Mouse (Mus musculus) cerebellum, postnatal 14 days (tissue): ENCODE data around the gene Fam168a.

Source experiments
- DNase-seq, 2 experiments: peaks; one replicate each; pipeline ENCODE4 v3.0.0; 2021; ENCODE audit warnings: mixed read lengths in 2 of 2

Fam168a gene

DNA sequence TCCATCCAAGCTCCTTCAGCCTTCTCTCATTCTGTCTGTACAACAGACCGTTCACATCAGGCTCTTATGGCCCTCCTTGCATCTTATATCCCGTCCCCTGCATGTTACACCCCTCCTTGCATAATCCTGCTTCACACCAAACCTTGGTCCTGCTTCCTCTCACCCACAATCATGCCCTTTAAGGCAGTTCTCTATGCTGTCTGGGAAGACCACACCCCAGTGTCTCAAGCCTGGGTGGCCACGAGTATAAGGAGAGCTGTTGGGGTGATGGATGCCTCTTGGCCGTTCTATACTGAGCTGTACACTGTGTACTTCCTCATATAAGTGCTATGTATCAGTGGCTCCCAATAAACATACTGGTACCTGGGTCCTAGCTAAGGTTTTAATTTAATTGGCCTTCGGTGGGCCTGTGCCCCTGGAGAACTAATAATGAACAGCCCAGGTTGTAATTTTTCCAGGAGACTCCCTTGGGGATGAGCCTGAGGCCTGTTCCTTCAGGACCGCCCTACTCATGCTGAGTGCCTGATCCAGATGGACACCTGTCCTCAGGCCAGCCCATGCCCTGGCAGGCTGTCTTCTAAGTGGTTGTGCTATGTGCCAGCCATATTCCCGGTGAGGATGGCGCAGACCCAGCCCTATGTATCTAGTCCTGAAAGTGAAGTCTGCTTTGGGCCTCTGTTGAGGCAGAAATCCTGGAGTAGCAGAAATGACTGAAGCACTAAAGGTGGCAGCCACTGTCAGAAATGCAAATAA lies 163.6 kb downstream of the Fam168a start:
- DNase-seq, result peak; percentile 42 to 44

DNA sequence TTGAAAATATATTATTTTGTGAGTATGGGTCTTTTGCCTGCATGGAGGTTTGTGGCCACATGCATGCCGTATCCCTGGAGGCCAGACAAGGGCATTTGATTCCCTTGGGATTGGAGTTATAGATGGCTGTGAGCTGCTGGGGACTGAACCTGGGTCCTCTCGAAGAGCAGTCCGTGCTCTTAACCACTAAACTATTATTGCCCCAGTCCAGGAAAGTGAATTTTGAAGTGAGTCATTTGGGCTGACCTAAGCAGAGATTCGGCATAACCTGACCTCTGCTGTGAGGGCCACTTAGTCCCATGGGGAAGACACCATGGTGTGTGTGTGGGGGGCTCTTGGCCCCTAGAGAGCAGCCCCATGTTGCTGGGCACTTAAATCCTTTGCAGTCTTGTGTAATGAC lies 164.9 kb downstream of the Fam168a start:
- no peak for DNase-seq

GRCm38 (mm10) chr7:100871892-100872291 lies 165.5 kb downstream of the Fam168a start:
- DNase-seq, result no peak

GRCm38 (mm10) chr7:100873197-100873596 lies 166.8 kb downstream of the Fam168a start:
- no peak for DNase-seq

GRCm38 (mm10) chr7:100875822-100876221 lies 169.4 kb downstream of the Fam168a start:
- no peak for DNase-seq

- no peak for DNase-seq
These were observed 169.9 kb downstream of the Fam168a start for GRCm38 (mm10) chr7:100876293-100876692.

DNA sequence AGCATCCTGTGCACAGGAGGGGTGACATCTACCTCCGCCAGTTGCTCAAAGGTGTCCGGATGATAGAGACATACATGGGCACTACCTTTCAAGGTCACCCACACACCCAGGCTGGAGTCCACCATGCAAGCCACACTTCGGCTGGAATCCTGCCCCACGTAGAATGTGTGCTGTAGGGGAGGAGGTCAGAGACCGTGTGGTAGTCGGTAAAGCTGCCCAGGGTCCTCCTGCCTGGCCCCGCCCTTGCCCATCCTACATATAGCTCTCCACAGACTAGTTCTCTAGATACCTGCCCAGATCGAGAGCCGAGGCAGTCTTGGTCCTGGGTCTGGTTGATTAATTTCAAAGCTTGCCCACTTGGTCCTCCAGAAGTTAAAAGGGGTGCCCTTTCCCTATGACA lies 170.3 kb downstream of the Fam168a start:
- no peak for DNase-seq

GRCm38 (mm10) chr7:100879595-100879994 lies 173.2 kb downstream of the Fam168a start:
- peak in 1 of 2 experiments; percentile 78 for DNase-seq

DNA sequence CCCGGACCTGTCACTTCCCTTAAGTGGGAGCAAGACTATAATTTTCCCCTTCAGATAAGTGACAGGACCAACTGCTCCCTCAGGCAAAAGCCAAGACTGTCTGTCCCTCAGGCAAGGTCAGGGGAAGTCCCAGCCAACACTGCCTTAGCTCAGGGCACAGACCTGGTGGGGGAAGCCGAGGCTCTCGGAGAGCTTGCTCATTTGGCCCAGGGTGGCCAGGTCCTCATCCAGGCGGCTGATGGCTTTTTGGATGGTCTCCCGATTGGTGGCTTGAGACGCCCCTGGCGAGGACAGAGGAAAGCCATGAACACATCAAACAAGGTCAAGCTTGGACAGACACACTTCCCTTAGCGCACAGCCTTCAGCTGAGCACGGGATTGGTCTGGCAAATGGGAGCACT lies 175.1 kb downstream of the Fam168a start:
- DNase-seq, result no peak

- no peak for DNase-seq
These were observed 175.5 kb downstream of the Fam168a start for GRCm38 (mm10) chr7:100881950-100882349.

DNA sequence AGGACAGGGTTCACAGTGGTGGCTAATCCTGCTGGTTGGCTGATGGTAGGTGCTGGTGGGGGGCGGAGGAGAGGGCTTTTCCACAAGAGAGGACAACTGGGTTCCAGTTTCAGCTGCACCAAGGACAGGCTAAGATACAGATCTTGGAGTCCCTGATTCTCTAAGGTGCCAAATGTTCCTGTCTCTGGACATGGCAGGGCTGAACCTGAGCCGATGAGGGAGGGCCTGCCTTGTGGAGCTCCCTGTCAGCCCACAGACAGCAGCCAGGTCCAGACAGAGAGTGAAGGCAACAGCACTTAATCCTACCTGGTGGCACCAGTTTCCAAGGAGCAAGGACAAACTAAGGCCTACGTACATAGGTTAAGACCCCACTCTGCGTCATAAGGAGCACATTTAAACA lies 178.0 kb downstream of the Fam168a start:
- no peak for DNase-seq

DNA sequence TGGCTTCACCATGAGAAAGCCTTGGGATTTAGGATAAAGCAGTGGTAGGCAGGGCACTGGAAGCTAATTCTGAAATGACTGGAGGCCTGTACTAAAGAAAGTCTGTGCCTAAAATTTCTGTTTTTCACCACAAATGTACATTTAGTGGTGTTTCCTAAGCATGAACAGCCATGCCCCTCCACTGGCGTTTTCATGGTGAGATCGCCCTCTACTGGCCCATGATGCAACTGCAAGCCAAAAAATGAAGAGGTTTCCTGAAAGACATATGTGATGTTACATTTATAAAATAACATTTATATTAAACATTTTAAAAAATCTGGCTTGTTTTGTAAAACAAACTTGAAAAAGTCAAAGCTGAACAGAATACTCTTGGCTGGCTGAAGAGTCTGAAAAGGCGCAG lies 180.1 kb downstream of the Fam168a start:
- DNase-seq, result peak; percentile 79 to 81
